Mouse (Mus musculus): ENCODE data around the gene Tmem164. TPM values are rescaled to one million over a fixed set of nuclear protein-coding genes. Genes with fewer than 3 reads are reported as not detected.

Gene Tmem164
- polyA plus RNA-seq, 1 experiment = 12.4 TPM

DNA sequence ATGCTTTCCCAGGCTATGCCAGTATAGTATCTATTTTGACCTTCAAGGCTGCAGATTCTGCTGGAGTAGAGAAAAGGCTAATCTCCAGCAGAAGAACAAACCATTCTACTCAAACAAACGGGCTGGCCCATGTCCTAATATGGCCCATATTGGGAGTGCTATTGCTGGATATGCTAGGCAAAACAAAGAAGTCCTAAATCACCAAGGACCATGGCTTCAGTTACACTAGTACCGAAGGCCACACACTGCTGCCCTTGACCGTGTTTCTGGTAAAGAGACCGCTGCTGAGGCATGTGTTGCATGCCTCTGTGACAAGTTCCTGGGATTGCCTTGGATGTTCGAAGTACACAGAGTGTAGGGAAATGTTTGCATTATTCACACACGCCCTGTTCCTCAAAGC lies 165.1 kb downstream of the Tmem164 start:
- Histone ChIP-seq H3K36me3 (ENCODE audit: control insufficient read depth, insufficient read depth, low read length) (0 out of 2 replicates have a peak, but pooled peaks cover 2% of the 10 kb centered on the region), H3K27me3 (ENCODE audit: control insufficient read depth, insufficient read depth, low read length) (no peaks in the 10 kb centered on the region), H3K4me3 (ENCODE audit: low read depth, low read length) (no peak overlapping the region), H3K27ac (ENCODE audit: insufficient read depth, low read depth, low read length) (no peak overlapping the region), H3K4me1 (ENCODE audit: control insufficient read depth, insufficient read depth, insufficient read length, low read length) (no peaks in the 10 kb centered on the region)
- WGBS = 72% methylated on average over 6 of the region's 6 CpGs
- no peak for TF ChIP-seq POLR2A (IDR thresholded peaks at IDR 0.05; ENCODE audit: low read depth, low read length)
- TF ChIP-seq CTCF (IDR thresholded peaks at IDR 0.05; ENCODE audit: extremely low read depth, insufficient read length, insufficient replicate concordance, low read depth, low read length) = no peak

DNA sequence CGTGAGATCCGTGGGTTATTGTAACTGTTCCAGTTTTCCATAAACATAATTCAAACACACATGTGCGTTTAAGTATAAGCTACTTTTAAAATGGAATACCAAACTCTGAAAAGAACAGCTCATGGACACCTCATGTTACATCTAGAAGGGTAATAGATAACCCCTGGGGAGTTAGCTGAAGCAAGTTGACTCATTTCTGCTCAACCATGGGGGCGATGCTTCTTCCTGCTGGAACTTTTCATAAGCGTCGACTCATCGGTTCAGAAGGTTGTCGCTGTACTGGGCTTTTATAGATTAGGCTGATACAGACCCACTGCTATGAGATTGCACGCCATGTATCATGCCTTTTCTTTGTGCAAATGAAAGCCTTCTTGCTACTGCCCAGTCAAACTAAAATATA lies 166.8 kb downstream of the Tmem164 start:
- Histone ChIP-seq H3K4me1 (ENCODE audit: control insufficient read depth, insufficient read depth, insufficient read length, low read length) (no peaks in the 10 kb centered on the region), H3K4me3 (ENCODE audit: low read depth, low read length) (no peak overlapping the region), H3K27me3 (ENCODE audit: control insufficient read depth, insufficient read depth, low read length) (no peaks in the 10 kb centered on the region), H3K36me3 (ENCODE audit: control insufficient read depth, insufficient read depth, low read length) (no peaks in the 10 kb centered on the region), H3K27ac (ENCODE audit: insufficient read depth, low read depth, low read length) (no peak overlapping the region)
- TF ChIP-seq CTCF (IDR thresholded peaks at IDR 0.05; ENCODE audit: extremely low read depth, insufficient read length, insufficient replicate concordance, low read depth, low read length) (no peak), POLR2A (IDR thresholded peaks at IDR 0.05; ENCODE audit: low read depth, low read length) (no peak)
- whole genome bisulfite sequencing = 89% methylated on average over 9 of the region's 9 CpGs

DNA sequence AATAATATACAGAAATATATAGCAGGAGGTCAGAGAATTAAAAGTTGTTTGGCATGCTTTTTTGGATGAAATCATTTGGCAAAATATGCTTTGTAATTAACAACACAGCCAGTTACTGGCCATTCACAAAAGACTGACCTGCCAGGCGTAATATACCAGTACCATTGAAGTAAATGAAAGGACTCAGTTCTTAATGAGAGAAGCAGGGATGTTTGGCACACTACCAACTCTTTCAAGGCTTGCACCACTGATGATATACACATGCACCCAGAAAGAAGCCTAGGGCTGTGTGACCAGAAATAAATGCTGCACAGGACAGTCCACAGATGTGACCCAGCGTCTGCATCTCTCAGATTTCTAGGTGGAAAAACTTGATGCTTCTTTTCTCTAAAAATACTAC lies 188.6 kb downstream of the Tmem164 start:
- no peaks in the 10 kb centered on the region for H3K27me3 ChIP-seq (ENCODE audit: control insufficient read depth, insufficient read depth, low read length)
- 89% methylated on average over 2 of the region's 2 CpGs for WGBS
- H3K4me3 ChIP-seq (ENCODE audit: low read depth, low read length) = no peak overlapping the region
- no peaks in the 10 kb centered on the region for H3K36me3 ChIP-seq (ENCODE audit: control insufficient read depth, insufficient read depth, low read length)
- H3K27ac ChIP-seq (ENCODE audit: insufficient read depth, low read depth, low read length) = no peak overlapping the region
- H3K4me1 ChIP-seq (ENCODE audit: control insufficient read depth, insufficient read depth, insufficient read length, low read length) = no peaks in the 10 kb centered on the region
- TF ChIP-seq CTCF (IDR thresholded peaks at IDR 0.05; ENCODE audit: extremely low read depth, insufficient read length, insufficient replicate concordance, low read depth, low read length) = no peak
- TF ChIP-seq POLR2A (IDR thresholded peaks at IDR 0.05; ENCODE audit: low read depth, low read length) = no peak

DNA sequence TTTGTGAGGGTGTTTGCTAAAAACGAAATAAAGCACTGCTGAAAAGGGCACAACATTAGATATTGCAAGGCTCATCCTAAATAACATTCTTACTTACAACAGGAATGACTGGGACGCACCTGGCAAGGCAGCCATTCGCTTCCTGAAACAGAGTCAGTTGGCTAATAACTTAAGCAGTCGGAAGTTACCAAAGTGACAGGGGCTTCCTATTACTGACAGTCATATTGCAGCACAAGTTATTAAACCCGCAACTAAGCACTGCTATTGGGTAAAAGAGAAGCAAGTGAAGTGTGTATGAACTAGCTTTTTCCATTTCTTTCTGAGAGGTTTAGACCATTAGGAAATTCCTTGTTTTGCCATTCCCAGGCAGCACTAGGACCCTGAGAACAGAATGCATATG lies 201.0 kb downstream of the Tmem164 start:
- Histone ChIP-seq H3K4me1 (ENCODE audit: control insufficient read depth, insufficient read depth, insufficient read length, low read length) (no peaks in the 10 kb centered on the region), H3K4me3 (ENCODE audit: low read depth, low read length) (no peak overlapping the region), H3K27ac (ENCODE audit: insufficient read depth, low read depth, low read length) (no peak overlapping the region), H3K36me3 (ENCODE audit: control insufficient read depth, insufficient read depth, low read length) (no peaks in the 10 kb centered on the region), H3K27me3 (ENCODE audit: control insufficient read depth, insufficient read depth, low read length) (no peaks in the 10 kb centered on the region)
- WGBS = 80% methylated on average over 5 of the region's 5 CpGs
- TF ChIP-seq POLR2A (IDR thresholded peaks at IDR 0.05; ENCODE audit: low read depth, low read length) (no peak), CTCF (IDR thresholded peaks at IDR 0.05; ENCODE audit: extremely low read depth, insufficient read length, insufficient replicate concordance, low read depth, low read length) (no peak)

DNA sequence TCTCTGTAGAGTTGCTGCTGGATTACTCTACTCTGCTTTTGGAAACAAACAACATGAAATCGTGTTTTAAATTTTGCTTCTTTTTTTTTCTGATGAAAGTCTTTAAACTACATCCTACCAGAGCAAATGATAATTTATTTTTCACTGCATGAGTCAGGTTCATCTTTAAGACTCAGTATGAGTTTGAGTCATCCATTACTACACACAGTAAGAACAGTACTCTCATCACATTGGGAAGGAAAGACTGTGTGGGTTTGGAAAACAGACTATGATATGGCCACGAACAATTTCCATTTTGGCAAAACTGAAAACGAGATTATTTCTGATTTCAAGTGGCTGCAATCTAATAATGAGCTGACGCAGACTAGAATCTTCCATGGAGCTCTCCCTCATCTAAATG lies 202.4 kb downstream of the Tmem164 start:
- no peaks in the 10 kb centered on the region for H3K4me1 ChIP-seq (ENCODE audit: control insufficient read depth, insufficient read depth, insufficient read length, low read length)
- H3K4me3 ChIP-seq (ENCODE audit: low read depth, low read length) = no peak overlapping the region
- no peaks in the 10 kb centered on the region for H3K27me3 ChIP-seq (ENCODE audit: control insufficient read depth, insufficient read depth, low read length)
- no peak for TF ChIP-seq CTCF (IDR thresholded peaks at IDR 0.05; ENCODE audit: extremely low read depth, insufficient read length, insufficient replicate concordance, low read depth, low read length)
- TF ChIP-seq POLR2A (IDR thresholded peaks at IDR 0.05; ENCODE audit: low read depth, low read length) = no peak
- WGBS = 79% methylated on average over 4 of the region's 4 CpGs
- H3K36me3 ChIP-seq (ENCODE audit: control insufficient read depth, insufficient read depth, low read length) = no peaks in the 10 kb centered on the region
- no peak overlapping the region for H3K27ac ChIP-seq (ENCODE audit: insufficient read depth, low read depth, low read length)

DNA sequence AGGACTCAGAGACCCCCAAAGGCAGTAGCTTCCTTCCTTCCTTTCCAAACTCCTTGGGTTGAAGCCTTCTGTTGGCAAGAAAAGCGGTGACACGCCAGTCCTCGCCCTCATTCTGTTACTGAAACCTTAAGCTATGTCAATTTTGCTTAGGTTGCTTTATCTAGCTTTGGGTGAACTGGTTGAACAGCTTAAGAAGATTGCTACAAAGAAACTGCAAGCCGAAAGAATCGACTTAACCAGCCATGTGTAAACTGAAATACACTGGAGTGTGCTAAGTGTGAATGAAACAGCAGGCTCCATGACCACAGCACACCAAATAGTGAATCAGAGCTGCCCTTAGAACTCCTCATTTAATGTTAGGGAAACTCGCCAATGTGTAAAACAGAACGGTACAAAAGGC lies 204.8 kb downstream of the Tmem164 start:
- Histone ChIP-seq H3K4me3 (ENCODE audit: low read depth, low read length) (no peak overlapping the region), H3K27me3 (ENCODE audit: control insufficient read depth, insufficient read depth, low read length) (no peaks in the 10 kb centered on the region), H3K36me3 (ENCODE audit: control insufficient read depth, insufficient read depth, low read length) (no peaks in the 10 kb centered on the region), H3K4me1 (ENCODE audit: control insufficient read depth, insufficient read depth, insufficient read length, low read length) (no peaks in the 10 kb centered on the region), H3K27ac (ENCODE audit: insufficient read depth, low read depth, low read length) (no peak overlapping the region)
- 88% methylated on average over 7 of the region's 7 CpGs for WGBS
- TF ChIP-seq CTCF (IDR thresholded peaks at IDR 0.05; ENCODE audit: extremely low read depth, insufficient read length, insufficient replicate concordance, low read depth, low read length) (no peak), POLR2A (IDR thresholded peaks at IDR 0.05; ENCODE audit: low read depth, low read length) (no peak)
